Mouse (Mus musculus) midbrain, embryonic 13.5 days (tissue): ENCODE data around the gene Mllt3. TPM values are rescaled to one million over a fixed set of nuclear protein-coding genes. Genes with fewer than 3 reads are reported as not detected.

Experiments
- ATAC-seq: fragments of 200-750 bp; cut with Nextera tagmentation; 2 replicates; pipeline ENCODE4 v1.8.0; 2017; ENCODE audit warnings: mild to moderate bottlenecking, moderate TSS enrichment, moderate library complexity
- H3K27ac ChIP-seq: fragments of 300-500 bp; sonication (generic); 2 replicates; pipeline ENCODE4 v1.5.1; 2015; ENCODE audit warnings: inconsistent platforms, mild to moderate bottlenecking, moderate library complexity
- H3K27me3 ChIP-seq: fragments of 300-500 bp; sonication (generic); 2 replicates; pipeline ENCODE4 v1.6.1; 2015; ENCODE audit warnings: mild to moderate bottlenecking, inconsistent platforms
- H3K36me3 ChIP-seq: fragments of 300-500 bp; sonication (generic); 2 replicates; pipeline ENCODE4 v1.6.1; 2015; ENCODE audit warnings: mild to moderate bottlenecking, inconsistent platforms
- H3K4me1 ChIP-seq: fragments of 300-500 bp; sonication (generic); replicated peaks from 2 replicates; pipeline ENCODE4 v1.6.1; 2015; ENCODE audit warnings: inconsistent platforms
- H3K4me2 ChIP-seq: fragments of 300-500 bp; sonication (generic); replicated peaks from 2 replicates; pipeline ENCODE4 v1.6.1; 2015; ENCODE audit warnings: moderate library complexity, mild to moderate bottlenecking, inconsistent platforms
- H3K4me3 ChIP-seq: fragments of 300-500 bp; sonication (generic); replicated peaks from 2 replicates; pipeline ENCODE4 v1.5.1; 2015; ENCODE audit warnings: mild to moderate bottlenecking, inconsistent platforms
- H3K9ac ChIP-seq: fragments of 300-500 bp; sonication (generic); replicated peaks from 2 replicates; pipeline ENCODE4 v1.6.1; 2015; ENCODE audit warnings: mild to moderate bottlenecking, inconsistent platforms
- H3K9me3 ChIP-seq: fragments of 300-500 bp; sonication (generic); 2 replicates; pipeline ENCODE4 v1.6.1; 2016; ENCODE audit warnings: mild to moderate bottlenecking, inconsistent platforms
- WGBS: fragments of 180-500 bp; shearing (Covaris S2); methylation state at CpG from one replicate; pipeline ENCODE4 v1.1.7; 2015; 5-methylcytosine and 5-hydroxymethylcytosine counted together
- polyA plus RNA-seq: library from polyadenylated mRNA; unstranded; fragments of >200 nt; fragmentation: Nextera tagmentation; extraction: Ambion mirVana; gene quantifications from 2 replicates; pipeline ENCODE4 v1.2.1, GENCODE M21; 2015

Mllt3 gene
- polyA plus RNA-seq, 1 experiment from 2014 or later = 115 TPM

- 31% methylated on average over 4 of the region's 4 CpGs for WGBS
- H3K36me3 ChIP-seq = no peaks in the 10 kb centered on the region
- H3K9ac ChIP-seq = no peak overlapping the region
- peaks cover 3% of the 10 kb centered on the region; the same call in 1 of the 2 replicates for H3K27me3 ChIP-seq
- no peak overlapping the region for H3K4me3 ChIP-seq
- H3K27ac ChIP-seq = no peak overlapping the region
- no peak overlapping the region for H3K4me2 ChIP-seq
- ATAC-seq = 0 out of 2 replicates have a peak, but pooled peaks have one; percentile 62
- H3K9me3 ChIP-seq = no peaks in the 10 kb centered on the region
- peaks cover 8% of the 10 kb centered on the region; the same call in 1 of the 2 replicates for H3K4me1 ChIP-seq
Observed at GRCm38 (mm10) chr4:87749532-87750234, 283.5 kb downstream of the Mllt3 start.

- H3K4me2 ChIP-seq = no peak overlapping the region
- H3K27ac ChIP-seq = no peak overlapping the region
- no peaks in the 10 kb centered on the region for H3K9me3 ChIP-seq
- H3K4me1 ChIP-seq = peaks cover 8% of the 10 kb centered on the region; the same call in 1 of the 2 replicates
- no peak for ATAC-seq
- peaks cover 3% of the 10 kb centered on the region; the same call in 1 of the 2 replicates for H3K27me3 ChIP-seq
- H3K9ac ChIP-seq = no peak overlapping the region
- 91% methylated on average over 3 of the region's 3 CpGs for WGBS
- H3K36me3 ChIP-seq = no peaks in the 10 kb centered on the region
- no peak overlapping the region for H3K4me3 ChIP-seq
Observed at GRCm38 (mm10) chr4:87745016-87745645, 288.0 kb downstream of the Mllt3 start.

GRCm38 (mm10) chr4:87739524-87740128, 293.5 kb downstream of the Mllt3 start:
- H3K9me3 ChIP-seq = no peaks in the 10 kb centered on the region
- H3K27ac ChIP-seq = peak overlapping the region; percentile 44; the same call in 1 of the 2 replicates
- no peak overlapping the region for H3K4me2 ChIP-seq
- H3K36me3 ChIP-seq = no peaks in the 10 kb centered on the region
- no peak overlapping the region for H3K4me3 ChIP-seq
- 55% methylated on average over 7 of the region's 7 CpGs for WGBS
- H3K27me3 ChIP-seq = no peaks in the 10 kb centered on the region
- peaks cover 13% of the 10 kb centered on the region for H3K4me1 ChIP-seq
- no peak overlapping the region for H3K9ac ChIP-seq
- peak; percentile 88 for ATAC-seq

GRCm38 (mm10) chr4:87739104-87739503, 294.1 kb downstream of the Mllt3 start:
- no peak overlapping the region for H3K9ac ChIP-seq
- H3K9me3 ChIP-seq = no peaks in the 10 kb centered on the region
- H3K27me3 ChIP-seq = no peaks in the 10 kb centered on the region
- H3K4me2 ChIP-seq = no peak overlapping the region
- ATAC-seq = no peak
- peak overlapping the region; percentile 44; the same call in 1 of the 2 replicates for H3K27ac ChIP-seq
- H3K4me3 ChIP-seq = no peak overlapping the region
- no peaks in the 10 kb centered on the region for H3K36me3 ChIP-seq
- H3K4me1 ChIP-seq = peaks cover 13% of the 10 kb centered on the region
- 93% methylated on average over 2 of the region's 2 CpGs for WGBS

- Histone ChIP-seq H3K27me3 (no peaks in the 10 kb centered on the region), H3K9me3 (no peaks in the 10 kb centered on the region), H3K9ac (no peak overlapping the region), H3K4me2 (no peak overlapping the region), H3K4me3 (no peak overlapping the region), H3K27ac (no peak overlapping the region), H3K4me1 (peaks cover 13% of the 10 kb centered on the region), H3K36me3 (no peaks in the 10 kb centered on the region)
- 87% methylated on average over 6 of the region's 6 CpGs for WGBS
- ATAC-seq = no peak
Observed at GRCm38 (mm10) chr4:87737201-87737806, 295.9 kb downstream of the Mllt3 start.

GRCm38 (mm10) chr4:87736779-87737178, 296.4 kb downstream of the Mllt3 start:
- Histone ChIP-seq H3K9me3 (no peaks in the 10 kb centered on the region), H3K9ac (no peak overlapping the region), H3K4me2 (no peak overlapping the region), H3K27ac (no peak overlapping the region), H3K27me3 (no peaks in the 10 kb centered on the region), H3K4me1 (peaks cover 13% of the 10 kb centered on the region), H3K4me3 (no peak overlapping the region), H3K36me3 (no peaks in the 10 kb centered on the region)
- 82% methylated on average over 3 of the region's 3 CpGs for WGBS
- ATAC-seq = no peak

- H3K4me3 ChIP-seq = no peak overlapping the region
- H3K4me2 ChIP-seq = no peak overlapping the region
- no peaks in the 10 kb centered on the region for H3K27me3 ChIP-seq
- H3K9ac ChIP-seq = no peak overlapping the region
- H3K27ac ChIP-seq = no peak overlapping the region
- no peak for ATAC-seq
- H3K9me3 ChIP-seq = no peaks in the 10 kb centered on the region
- no peaks in the 10 kb centered on the region for H3K36me3 ChIP-seq
- H3K4me1 ChIP-seq = no peaks in the 10 kb centered on the region
- WGBS = 56% methylated on average over 5 of the region's 5 CpGs
Observed at GRCm38 (mm10) chr4:87731118-87731672, 302.0 kb downstream of the Mllt3 start.

- H3K9me3 ChIP-seq = no peaks in the 10 kb centered on the region
- H3K9ac ChIP-seq = no peak overlapping the region
- WGBS = 72% methylated on average over 1 of the region's 1 CpGs
- H3K27ac ChIP-seq = no peak overlapping the region
- H3K36me3 ChIP-seq = no peaks in the 10 kb centered on the region
- H3K4me1 ChIP-seq = peaks cover 5% of the 10 kb centered on the region; the same call in 1 of the 2 replicates
- H3K27me3 ChIP-seq = no peaks in the 10 kb centered on the region
- no peak for ATAC-seq
- no peak overlapping the region for H3K4me3 ChIP-seq
- H3K4me2 ChIP-seq = no peak overlapping the region
Observed at GRCm38 (mm10) chr4:87728581-87728980, 304.6 kb downstream of the Mllt3 start.

GRCm38 (mm10) chr4:87723448-87723847, 309.7 kb downstream of the Mllt3 start:
- peaks cover 21% of the 10 kb centered on the region for H3K4me1 ChIP-seq
- peaks cover 7% of the 10 kb centered on the region; the same call in 1 of the 2 replicates for H3K27me3 ChIP-seq
- H3K36me3 ChIP-seq = no peaks in the 10 kb centered on the region
- H3K27ac ChIP-seq = no peak overlapping the region
- 46% methylated on average over 6 of the region's 6 CpGs for WGBS
- no peak overlapping the region for H3K4me3 ChIP-seq
- no peak overlapping the region for H3K4me2 ChIP-seq
- 0 out of 2 replicates have a peak, but pooled peaks have one; percentile 34 for ATAC-seq
- no peaks in the 10 kb centered on the region for H3K9me3 ChIP-seq
- H3K9ac ChIP-seq = no peak overlapping the region
